Mouse (Mus musculus) cortical plate, adult 2 months (tissue): Measurements from ENCODE around the gene Gucy2e.

Experiments
- CTCF ChIP-seq: fragments of 200-500 bp; IDR thresholded peaks from 2 replicates; pipeline ENCODE4 v1.5.1; 2011; ENCODE audit warnings: mild to moderate bottlenecking, control low read depth, low read length; ENCODE audit not compliant: insufficient read depth; ENCODE audit errors: extremely low read depth
- POLR2A ChIP-seq: fragments of 200-500 bp; IDR thresholded peaks from 2 replicates; pipeline ENCODE4 v1.6.1; 2011; ENCODE audit warnings: mild to moderate bottlenecking, low read length, control low read depth; ENCODE audit not compliant: insufficient read depth; ENCODE audit errors: extremely low read depth

DNA sequence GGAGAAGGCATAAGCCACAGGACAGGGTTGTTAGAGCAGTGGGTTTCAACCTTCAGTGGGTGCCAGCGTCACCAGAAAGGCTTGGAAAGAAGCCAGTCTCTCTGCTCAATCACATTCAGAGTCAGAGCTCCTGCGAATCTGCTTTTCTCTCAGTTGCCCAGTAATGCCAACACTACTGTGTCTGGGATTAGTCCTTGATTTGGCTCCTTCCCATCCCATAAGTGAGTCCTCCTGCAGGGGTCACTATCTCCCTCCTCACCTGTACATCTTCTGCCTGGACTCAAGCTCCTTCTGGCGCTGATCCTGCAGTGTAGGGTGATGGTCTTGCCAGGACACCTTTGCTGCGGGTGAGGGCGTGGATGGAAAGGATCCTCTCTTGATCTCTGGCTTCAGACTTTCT is 40.1 kb downstream of the Gucy2e start:
- no peak for TF ChIP-seq CTCF
- no peak for TF ChIP-seq POLR2A
